Mouse (Mus musculus): ENCODE data around the gene Tmem203.

- TF ChIP-seq CTCF (conservative IDR thresholded peaks at IDR 0.05; ENCODE audit: insufficient read depth, insufficient read length, low read depth, low read length) (no peak), POLR2A (IDR thresholded peaks at IDR 0.05; ENCODE audit: low read depth, low read length) (no peak)
Measured at GRCm38 (mm10) chr2:25273010-25273409, 17.8 kb downstream of the Tmem203 start.

Measured in kidney, adult 2 months (tissue).